Mouse (Mus musculus) embryonic facial prominence, embryonic 15.5 days (tissue): ENCODE results near the gene Depp1. TPM values are rescaled to one million over a fixed set of nuclear protein-coding genes. Genes with fewer than 3 reads are reported as not detected.
A peak's percentile ranks its signal among the peaks of the same experiment; 100 is the strongest.

ENCODE experiments used
- ATAC-seq: fragments of 200-750 bp; cut with Nextera tagmentation; 2 replicates; pipeline ENCODE4 v1.8.0; 2017; ENCODE audit warnings: low read depth, moderate TSS enrichment; ENCODE audit not compliant: insufficient number of reproducible peaks, low FRiP score, low TSS enrichment
- H3K27ac ChIP-seq: fragments of 300-500 bp; sonication (generic); replicated peaks from 2 replicates; pipeline ENCODE4 v1.5.1; 2015; ENCODE audit warnings: mild to moderate bottlenecking, inconsistent platforms
- H3K27me3 ChIP-seq: fragments of 300-500 bp; sonication (generic); 2 replicates; pipeline ENCODE4 v1.6.1; 2015; ENCODE audit warnings: inconsistent platforms
- H3K36me3 ChIP-seq: fragments of 300-500 bp; sonication (generic); 2 replicates; pipeline ENCODE4 v1.6.1; 2015; ENCODE audit warnings: mild to moderate bottlenecking, inconsistent platforms
- H3K4me1 ChIP-seq: fragments of 300-500 bp; sonication (generic); 2 replicates; pipeline ENCODE4 v1.6.1; 2015; ENCODE audit warnings: inconsistent platforms
- H3K4me2 ChIP-seq: fragments of 300-500 bp; sonication (generic); replicated peaks from 2 replicates; pipeline ENCODE4 v1.6.1; 2015; ENCODE audit warnings: mild to moderate bottlenecking, inconsistent platforms
- H3K4me3 ChIP-seq: fragments of 300-500 bp; sonication (generic); replicated peaks from 2 replicates; pipeline ENCODE4 v1.5.1; 2015; ENCODE audit warnings: mild to moderate bottlenecking, inconsistent platforms
- H3K9ac ChIP-seq: fragments of 300-500 bp; sonication (generic); 2 replicates; pipeline ENCODE4 v1.6.1; 2015; ENCODE audit warnings: inconsistent platforms
- H3K9me3 ChIP-seq: fragments of 300-500 bp; sonication (generic); replicated peaks from 2 replicates; pipeline ENCODE4 v1.6.1; 2016; ENCODE audit warnings: inconsistent platforms
- whole genome bisulfite sequencing: fragments of 180-500 bp; shearing (Covaris S2); methylation state at CpG from one replicate; pipeline ENCODE4 v1.1.7; 2015; 5-methylcytosine and 5-hydroxymethylcytosine counted together
- polyA plus RNA-seq: library from polyadenylated mRNA; unstranded; fragments of >200 nt; fragmentation: Nextera tagmentation; extraction: Ambion mirVana; gene quantifications from 2 replicates; pipeline ENCODE4 v1.2.1, GENCODE M21; 2015

Gene Depp1
- polyA plus RNA-seq, 1 experiment from 2014 or later = 31.0 TPM

DNA sequence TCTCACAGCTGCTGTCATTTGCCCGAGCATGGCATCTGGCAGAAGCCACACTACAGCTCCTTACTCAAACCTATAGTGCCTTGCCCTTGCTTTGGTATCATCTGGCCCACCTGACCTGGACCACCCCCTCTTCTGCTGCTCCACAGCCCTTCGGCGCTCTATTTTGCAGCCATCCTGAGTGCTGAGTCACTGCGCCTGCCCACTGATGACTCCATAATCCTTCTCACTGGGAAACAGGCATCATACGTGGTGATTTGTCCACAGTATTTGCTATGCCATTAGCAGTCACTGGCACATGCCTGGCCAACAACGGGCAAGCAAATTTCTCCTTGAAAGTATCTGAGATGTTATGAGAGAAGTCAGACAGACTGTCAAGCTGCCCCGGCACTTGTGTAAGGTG is 598 bp upstream of the Depp1 start:
- Histone ChIP-seq H3K27ac (no peak overlapping the region), H3K27me3 (peaks cover 3% of the 10 kb centered on the region; the same call in 1 of the 2 replicates), H3K9me3 (no peaks in the 10 kb centered on the region), H3K4me3 (no peak overlapping the region), H3K9ac (no peak overlapping the region), H3K4me1 (peaks cover 4% of the 10 kb centered on the region; the same call in 1 of the 2 replicates), H3K36me3 (no peaks in the 10 kb centered on the region), H3K4me2 (no peak overlapping the region)
- WGBS = 85% methylated on average over 7 of the region's 7 CpGs
- ATAC-seq = no peak

DNA sequence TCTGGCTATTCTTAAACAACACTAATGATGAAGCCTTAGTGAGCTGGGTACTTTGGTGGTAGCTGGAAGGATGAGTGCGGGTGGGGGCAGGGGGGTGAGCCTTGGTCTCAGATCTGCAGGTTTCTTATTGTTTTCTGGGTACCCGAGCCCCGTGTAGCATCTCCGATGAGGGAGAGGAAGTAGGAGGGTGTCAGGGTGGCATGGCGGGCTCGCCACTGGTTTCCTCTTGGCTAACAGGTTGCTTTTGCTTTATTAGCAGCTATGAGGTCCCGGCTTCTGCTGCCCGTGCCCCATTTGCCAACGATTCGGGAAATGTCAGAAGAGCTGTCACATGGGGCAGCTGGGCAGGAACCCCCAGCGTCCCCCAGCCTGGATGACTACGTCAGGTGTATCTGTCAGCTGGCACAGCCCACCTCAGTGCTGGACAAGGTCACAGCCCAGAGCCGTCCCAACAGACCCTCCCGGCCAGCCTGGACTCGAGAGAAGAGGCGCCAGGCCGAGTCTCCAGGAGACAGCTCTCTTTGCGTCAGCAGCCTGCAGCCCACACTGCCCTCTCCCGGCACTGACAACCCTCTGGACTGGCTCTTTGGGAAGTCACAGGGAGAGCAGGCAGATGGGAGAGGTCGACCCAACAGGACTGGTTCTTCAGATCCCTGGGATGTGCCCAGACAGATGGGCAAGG is 1.2 kb downstream of the Depp1 start:
- Histone ChIP-seq H3K4me1 (peaks cover 4% of the 10 kb centered on the region; the same call in 1 of the 2 replicates), H3K27ac (no peak overlapping the region), H3K4me2 (peak overlapping the region; percentile 17), H3K4me3 (peak overlapping the region; percentile 16; the same call in 1 of the 2 replicates), H3K9ac (no peak overlapping the region), H3K36me3 (no peaks in the 10 kb centered on the region), H3K9me3 (no peaks in the 10 kb centered on the region), H3K27me3 (no peaks in the 10 kb centered on the region)
- WGBS = 73% methylated on average over 20 of the region's 20 CpGs
- ATAC-seq = no peak

GRCm38 (mm10) chr6:116653191-116653590 is 2.8 kb downstream of the Depp1 start:
- no peak overlapping the region for H3K4me2 ChIP-seq
- H3K4me1 ChIP-seq = peaks cover 4% of the 10 kb centered on the region; the same call in 1 of the 2 replicates
- H3K27me3 ChIP-seq = no peaks in the 10 kb centered on the region
- H3K36me3 ChIP-seq = no peaks in the 10 kb centered on the region
- no peak for ATAC-seq
- H3K27ac ChIP-seq = no peak overlapping the region
- no peaks in the 10 kb centered on the region for H3K9me3 ChIP-seq
- WGBS = 72% methylated on average over 3 of the region's 3 CpGs
- no peak overlapping the region for H3K9ac ChIP-seq
- no peak overlapping the region for H3K4me3 ChIP-seq

DNA sequence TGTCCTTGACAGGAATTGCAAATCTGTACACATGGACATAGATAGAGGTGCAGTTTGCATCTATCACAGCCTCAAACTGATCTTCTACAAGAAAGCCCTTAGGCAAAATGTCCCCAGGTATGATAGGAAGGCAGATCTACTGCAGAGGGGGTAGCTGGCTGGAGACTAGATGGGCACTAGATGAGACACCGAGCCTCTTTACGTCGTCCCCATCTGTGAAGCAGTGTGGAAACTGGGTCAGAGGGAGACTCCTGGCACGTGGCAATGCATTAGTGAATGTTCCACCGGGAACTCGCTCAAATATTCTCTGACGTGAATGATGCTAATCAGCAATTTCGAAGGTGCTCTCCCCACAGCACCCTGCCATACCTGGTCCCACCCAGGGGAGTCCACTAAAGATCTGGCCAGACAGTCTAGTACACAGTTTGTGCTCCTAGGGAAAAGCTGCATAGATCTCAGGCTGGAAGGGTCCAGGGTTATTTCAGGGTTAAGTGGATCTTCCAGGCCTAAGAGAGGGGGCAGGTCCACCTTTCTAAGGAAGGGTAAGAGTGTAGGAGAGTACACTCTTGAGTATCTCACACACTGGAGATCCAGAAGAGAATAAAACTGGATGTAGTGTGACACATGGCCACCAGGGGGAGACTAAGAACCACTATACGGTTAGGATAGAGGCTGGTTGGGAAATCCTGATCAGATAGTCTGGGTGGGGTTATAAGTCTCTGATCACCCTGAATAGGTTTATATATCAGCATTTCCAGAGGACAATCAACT is 3.5 kb downstream of the Depp1 start:
- no peak overlapping the region for H3K27ac ChIP-seq
- H3K9ac ChIP-seq = no peak overlapping the region
- H3K4me1 ChIP-seq = peaks cover 4% of the 10 kb centered on the region; the same call in 1 of the 2 replicates
- H3K4me3 ChIP-seq = no peak overlapping the region
- WGBS = 55% methylated on average over 9 of the region's 9 CpGs
- no peaks in the 10 kb centered on the region for H3K36me3 ChIP-seq
- no peak overlapping the region for H3K4me2 ChIP-seq
- no peaks in the 10 kb centered on the region for H3K27me3 ChIP-seq
- no peaks in the 10 kb centered on the region for H3K9me3 ChIP-seq
- no peak for ATAC-seq

- Histone ChIP-seq H3K27ac (no peak overlapping the region), H3K27me3 (no peaks in the 10 kb centered on the region), H3K36me3 (no peaks in the 10 kb centered on the region), H3K4me1 (peaks cover 8% of the 10 kb centered on the region; the same call in 1 of the 2 replicates), H3K4me3 (no peak overlapping the region), H3K9ac (no peak overlapping the region), H3K4me2 (no peak overlapping the region), H3K9me3 (no peaks in the 10 kb centered on the region)
- ATAC-seq = no peak
- WGBS = 73% methylated on average over 2 of the region's 2 CpGs
Observed at GRCm38 (mm10) chr6:116663364-116663763, 13.0 kb downstream of the Depp1 start.

- H3K9me3 ChIP-seq = no peaks in the 10 kb centered on the region
- ATAC-seq = no peak
- no peak overlapping the region for H3K4me3 ChIP-seq
- H3K9ac ChIP-seq = no peak overlapping the region
- H3K27ac ChIP-seq = no peak overlapping the region
- H3K36me3 ChIP-seq = no peaks in the 10 kb centered on the region
- H3K4me2 ChIP-seq = no peak overlapping the region
- no peaks in the 10 kb centered on the region for H3K27me3 ChIP-seq
- peaks cover 8% of the 10 kb centered on the region; the same call in 1 of the 2 replicates for H3K4me1 ChIP-seq
- 81% methylated on average over 6 of the region's 6 CpGs for WGBS
Observed at GRCm38 (mm10) chr6:116664031-116664430, 13.6 kb downstream of the Depp1 start.

- Histone ChIP-seq H3K27me3 (no peaks in the 10 kb centered on the region), H3K36me3 (no peaks in the 10 kb centered on the region), H3K9ac (no peak overlapping the region), H3K4me2 (no peak overlapping the region), H3K4me3 (no peak overlapping the region), H3K27ac (no peak overlapping the region), H3K4me1 (peaks cover 8% of the 10 kb centered on the region; the same call in 1 of the 2 replicates), H3K9me3 (no peaks in the 10 kb centered on the region)
- WGBS = 48% methylated on average over 3 of the region's 3 CpGs
- no peak for ATAC-seq
Observed at GRCm38 (mm10) chr6:116664830-116665229, 14.4 kb downstream of the Depp1 start.

GRCm38 (mm10) chr6:116666085-116666750 is 15.8 kb downstream of the Depp1 start:
- no peak for ATAC-seq
- H3K36me3 ChIP-seq = no peaks in the 10 kb centered on the region
- WGBS = 84% methylated on average over 12 of the region's 12 CpGs

DNA sequence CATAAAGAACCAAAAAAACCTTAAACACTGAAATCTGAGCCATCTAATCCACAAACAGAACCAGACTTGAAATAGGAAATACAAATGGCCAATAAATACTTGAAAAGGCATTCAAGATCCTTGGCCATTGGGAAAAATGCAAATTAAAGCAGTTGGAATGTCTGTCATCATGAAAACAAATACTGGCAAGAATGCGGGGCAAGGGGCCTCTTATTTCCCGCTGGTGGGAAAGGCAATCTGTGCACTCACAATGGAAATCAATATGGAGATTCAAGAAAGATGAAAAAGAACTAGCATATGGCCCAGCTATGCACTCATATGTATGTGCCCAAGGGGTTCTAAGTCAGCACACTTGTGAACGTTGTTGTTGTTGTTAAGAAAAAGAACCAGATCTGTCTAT is 16.5 kb downstream of the Depp1 start:
- Histone ChIP-seq H3K9ac (no peak overlapping the region), H3K27ac (no peak overlapping the region), H3K36me3 (no peaks in the 10 kb centered on the region), H3K4me2 (no peak overlapping the region), H3K27me3 (peaks cover 6% of the 10 kb centered on the region; the same call in 1 of the 2 replicates), H3K9me3 (no peaks in the 10 kb centered on the region), H3K4me1 (peaks cover 21% of the 10 kb centered on the region; the same call in 1 of the 2 replicates), H3K4me3 (no peak overlapping the region)
- ATAC-seq = no peak
- WGBS = 44% methylated on average over 3 of the region's 3 CpGs

More at GRCm38 (mm10) chr6:116666085-116666750, 15.8 kb downstream of the Depp1 start:
- Histone ChIP-seq H3K27me3 (no peaks in the 10 kb centered on the region), H3K9me3 (no peaks in the 10 kb centered on the region), H3K9ac (no peak overlapping the region), H3K4me3 (no peak overlapping the region), H3K4me2 (no peak overlapping the region), H3K4me1 (peaks cover 16% of the 10 kb centered on the region; the same call in 1 of the 2 replicates), H3K27ac (no peak overlapping the region)

GRCm38 (mm10) chr6:116667382-116667781 is 17.0 kb downstream of the Depp1 start:
- ATAC-seq = no peak
- Histone ChIP-seq H3K9ac (no peak overlapping the region), H3K9me3 (no peaks in the 10 kb centered on the region), H3K27me3 (peaks cover 7% of the 10 kb centered on the region; the same call in 1 of the 2 replicates), H3K27ac (no peak overlapping the region), H3K4me1 (peaks cover 21% of the 10 kb centered on the region; the same call in 1 of the 2 replicates), H3K36me3 (no peaks in the 10 kb centered on the region), H3K4me3 (no peak overlapping the region), H3K4me2 (no peak overlapping the region)
- WGBS = 66% methylated on average over 3 of the region's 3 CpGs
